Mouse (Mus musculus) right cerebral cortex, postnatal 10 days (tissue): ENCODE data around the gene Tmem14a.
"Not testable (repeated sequence)": the region's sequence is repeated elsewhere in the genome, so short reads cannot be mapped to it uniquely, and the experiment has no call there.

Source experiments
- DNase-seq, 2 experiments: peaks; one replicate each; pipeline ENCODE4 v3.0.0; 2021; ENCODE audit warnings: low spot score in 2 of 2

The Tmem14a gene

DNA sequence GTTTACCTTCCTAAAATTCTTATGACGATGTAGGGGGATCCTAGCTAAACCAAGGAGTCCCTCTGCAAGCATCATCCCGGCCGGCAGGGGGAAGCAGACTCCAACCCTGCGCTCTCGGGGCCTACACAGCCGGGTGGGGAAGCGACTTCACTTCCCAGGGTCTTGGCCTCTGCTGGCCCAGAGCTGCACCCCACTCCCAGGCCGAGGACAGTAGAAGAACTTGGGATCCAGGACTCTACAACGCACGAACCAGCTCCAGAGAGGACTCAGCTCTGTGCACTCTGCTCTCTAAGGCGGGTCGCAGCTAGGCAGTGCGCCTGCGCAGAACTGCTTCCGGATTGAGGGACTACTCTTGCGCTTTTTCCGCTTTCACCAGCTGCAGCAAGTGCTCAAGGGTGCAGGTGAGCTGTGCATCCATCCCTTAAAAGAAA is at the start of gene Tmem14a:
Gene Tmem14a, plus strand, starts transcription at position 87 of the 431 bp plus-strand sequence.
- DNase-seq, result peak; percentile 90 to 93

DNA sequence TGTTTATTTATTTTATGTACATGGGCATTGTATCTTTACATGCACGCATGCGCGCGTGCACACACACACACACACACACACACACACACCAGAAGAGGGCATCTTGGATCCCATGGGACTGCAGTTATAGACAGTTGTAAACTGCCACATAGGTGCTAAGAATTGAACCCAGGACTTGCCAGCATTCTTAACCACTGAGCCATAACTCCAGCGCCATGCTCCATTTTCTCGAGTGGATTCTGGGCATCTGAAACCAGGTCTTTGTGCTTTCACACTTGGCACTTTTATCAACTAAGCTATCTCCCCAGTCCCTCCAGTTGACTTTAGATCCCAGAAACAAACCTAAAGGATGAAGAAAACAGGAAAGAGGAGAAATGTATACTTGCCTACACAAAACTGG is 33.2 kb upstream of the Tmem14a start:
- no peak for DNase-seq

DNA sequence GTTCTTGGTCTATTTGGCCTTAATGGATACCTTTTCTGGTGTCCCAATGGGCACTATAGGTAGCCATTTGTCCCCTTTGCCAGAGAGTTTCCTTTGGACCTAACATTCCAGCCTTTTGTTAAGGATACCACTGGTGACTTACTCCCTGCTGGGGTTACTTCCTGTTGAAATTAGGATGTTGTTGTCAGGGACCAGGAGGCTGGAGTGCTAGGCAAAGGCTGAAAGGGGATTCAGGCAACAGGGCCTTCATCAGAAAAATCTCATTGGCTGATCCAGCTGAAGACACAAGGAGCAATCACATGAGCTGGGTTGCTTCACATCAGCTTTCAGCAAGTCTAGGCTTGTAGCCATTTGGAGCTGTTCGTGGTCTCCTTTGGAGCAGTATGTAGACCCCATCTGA is 12.1 kb upstream of the Tmem14a start:
- no peak for DNase-seq

DNA sequence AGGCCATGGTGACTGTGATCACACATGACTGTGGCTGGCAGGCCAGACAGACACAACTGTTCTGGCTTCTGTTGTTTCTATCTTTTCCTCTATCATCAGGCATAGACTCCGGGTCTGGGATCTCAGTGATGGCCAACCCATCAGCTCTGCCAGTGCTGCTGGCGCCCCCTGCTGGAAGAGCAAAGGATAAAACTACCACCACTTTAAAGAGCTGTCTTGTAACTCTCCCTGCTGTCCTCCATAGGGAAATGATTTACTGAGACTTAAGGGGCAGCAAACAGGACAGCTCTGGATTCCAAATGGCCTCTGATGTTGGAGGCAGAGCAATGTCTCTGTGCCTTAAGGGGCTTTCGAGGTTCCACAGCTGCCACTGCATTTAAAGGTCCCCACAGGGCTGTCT is 4.8 kb upstream of the Tmem14a start:
- not testable (repeated sequence) for DNase-seq

DNA sequence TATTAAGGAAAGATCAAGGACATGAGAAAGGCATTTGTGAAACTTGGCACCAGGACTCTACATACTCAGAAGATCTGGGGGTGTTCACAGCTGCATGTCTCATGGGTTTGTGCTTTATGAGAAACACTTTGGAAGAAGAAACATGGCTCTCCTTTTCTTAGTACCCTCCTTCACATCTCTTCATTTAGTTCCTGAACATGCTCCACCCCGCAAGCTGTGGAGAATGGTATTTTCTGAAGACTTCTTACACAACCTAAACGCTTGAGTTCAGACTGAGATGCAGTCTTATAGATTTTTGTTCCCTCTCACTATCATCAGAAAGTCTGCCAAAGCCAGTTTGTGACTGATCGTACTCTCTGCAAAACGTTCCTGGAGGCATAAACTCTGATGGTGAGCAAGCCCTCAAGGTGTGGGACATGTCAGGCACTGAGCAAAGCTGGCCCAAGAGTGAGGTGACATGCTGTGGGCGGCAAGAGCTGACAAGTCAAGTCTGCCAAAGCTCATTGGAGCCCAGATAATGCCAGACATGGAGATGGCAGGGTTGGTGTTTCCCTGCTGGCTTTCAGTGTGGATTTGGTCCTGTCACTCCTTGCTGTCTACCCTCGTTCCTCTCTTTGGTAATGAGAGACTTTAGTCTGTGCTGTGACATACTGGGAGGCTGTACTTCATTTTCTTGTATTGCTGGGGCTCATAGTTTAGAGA is 4.2 kb upstream of the Tmem14a start:
- DNase-seq, result not testable (repeated sequence)

DNA sequence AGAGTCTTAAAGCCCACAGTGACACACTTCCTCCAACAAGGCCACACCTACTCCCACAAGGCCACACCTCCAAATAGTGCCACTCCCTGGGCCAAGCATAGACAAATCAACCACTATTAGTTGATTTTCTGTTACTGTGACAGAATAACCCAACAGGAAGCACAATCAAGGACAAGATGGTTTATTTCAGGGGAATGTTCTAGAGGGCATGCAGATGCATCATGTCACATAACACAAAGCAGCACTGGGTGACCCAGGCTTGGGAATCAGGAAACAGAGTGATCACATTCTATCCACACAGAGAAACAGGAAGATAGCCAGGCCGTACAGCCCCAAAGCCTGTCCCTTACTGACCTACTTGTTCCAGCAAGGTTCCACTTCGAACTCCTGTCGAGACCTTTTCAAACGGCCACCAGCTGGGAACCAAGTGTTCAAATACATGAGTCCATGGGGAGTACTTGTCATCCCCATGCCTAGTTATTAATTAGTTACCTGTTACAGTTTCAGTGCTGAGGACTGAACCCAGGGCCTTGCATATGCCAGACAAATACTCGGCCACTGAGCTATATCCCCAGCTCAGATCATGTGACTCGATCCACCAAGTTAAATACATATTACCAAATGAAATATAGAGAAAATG is 9.5 kb downstream of the Tmem14a start:
- no peak for DNase-seq

DNA sequence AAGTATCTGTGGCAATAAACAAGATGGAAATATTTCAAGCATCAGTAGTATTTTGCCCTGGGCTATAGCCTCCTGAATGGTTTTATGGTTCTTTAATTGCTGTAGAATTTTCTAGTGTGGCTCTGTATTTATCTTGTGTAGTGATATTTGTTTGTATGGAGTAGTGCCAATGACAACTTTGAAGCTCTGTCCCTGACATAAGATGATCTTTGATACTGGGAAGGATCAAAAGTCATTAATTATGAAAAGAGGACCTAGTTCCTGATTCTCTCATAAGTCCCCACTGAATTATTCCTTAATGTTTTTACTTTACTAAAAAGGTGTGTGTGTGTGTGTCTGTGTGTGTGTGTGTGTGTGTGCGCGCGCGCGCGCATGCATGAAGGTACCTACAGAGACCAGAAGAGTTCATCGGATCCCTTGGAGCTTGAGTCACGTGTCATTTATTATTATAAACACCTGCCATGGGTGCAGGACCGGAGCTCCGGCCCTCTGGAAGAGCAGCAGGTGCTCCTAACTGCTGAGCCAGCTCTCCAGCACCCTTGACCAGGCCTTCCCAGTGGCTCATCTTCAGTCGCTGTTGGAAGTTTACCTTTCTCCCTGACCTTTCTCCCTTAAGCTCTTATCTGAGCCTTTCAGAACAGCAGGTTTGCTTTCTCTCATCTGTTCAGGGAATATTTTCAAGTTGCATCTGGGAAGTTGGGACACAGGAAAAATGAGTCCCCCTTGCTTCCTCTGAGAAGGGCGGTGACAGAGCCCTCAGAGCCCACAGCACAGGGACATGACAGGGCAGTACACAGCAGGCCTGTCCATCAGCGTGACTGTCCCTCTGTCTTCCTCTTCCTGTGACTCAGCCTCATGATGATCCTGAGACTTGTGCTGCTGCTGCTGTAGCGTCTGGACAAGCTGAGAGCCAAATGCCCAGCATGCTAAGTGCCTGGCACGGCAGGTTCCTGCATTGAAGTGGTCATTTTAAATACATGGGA is 10.7 kb downstream of the Tmem14a start:
- not testable (repeated sequence) for DNase-seq

DNA sequence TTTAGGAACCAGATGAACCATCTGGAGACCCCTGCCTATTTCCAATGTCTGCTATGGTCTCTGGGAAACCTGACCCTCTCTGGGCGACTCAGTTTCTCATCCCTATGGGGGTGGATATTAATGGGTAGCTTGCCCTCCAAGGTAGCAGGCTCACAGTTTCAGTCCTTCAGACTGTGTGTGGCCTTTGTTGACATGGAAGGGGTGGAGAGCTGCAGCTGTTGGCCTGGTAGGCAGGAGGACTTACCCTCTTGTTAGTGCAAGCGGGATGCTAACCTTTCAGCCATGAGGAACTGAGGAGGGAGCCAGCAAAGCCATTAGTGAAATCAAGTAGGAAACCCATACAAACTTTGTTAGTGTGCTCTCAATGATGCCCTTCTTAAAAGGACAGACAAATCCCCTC is 12.0 kb downstream of the Tmem14a start:
- DNase-seq, result no peak

DNA sequence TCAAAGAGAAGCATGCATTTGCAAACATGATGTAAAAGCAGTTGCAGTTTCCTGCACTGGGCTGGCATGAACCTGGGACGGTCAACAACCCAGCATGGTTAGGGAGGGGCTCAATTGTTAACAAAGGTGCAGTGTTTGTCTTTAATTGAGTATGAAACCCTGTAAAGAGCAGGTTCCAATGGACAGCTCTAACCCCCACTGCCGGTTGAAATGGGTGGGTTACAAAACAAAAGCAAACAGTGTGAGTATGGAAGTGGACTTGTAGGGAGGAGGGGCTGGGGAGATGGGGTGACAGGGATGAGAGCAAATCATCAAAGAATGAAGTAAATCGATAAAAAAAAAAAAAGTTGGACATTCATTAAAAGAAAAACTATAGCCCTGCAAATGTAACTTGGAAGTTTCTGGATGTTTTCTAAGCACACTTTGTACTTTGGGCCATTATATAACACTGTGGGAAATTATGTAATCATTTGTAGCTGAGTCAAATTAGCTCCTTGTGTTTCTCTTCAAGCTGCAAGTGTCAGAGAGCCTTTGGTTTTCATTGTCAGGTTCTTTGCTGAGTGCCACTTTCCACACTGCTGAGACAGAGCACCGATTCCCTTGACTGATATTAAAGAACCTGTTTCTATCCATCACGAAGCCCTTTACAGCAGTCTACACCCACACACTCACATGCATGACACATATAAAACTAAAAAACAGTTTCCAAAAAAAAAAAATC is 13.5 kb downstream of the Tmem14a start:
- DNase-seq, result no peak

DNA sequence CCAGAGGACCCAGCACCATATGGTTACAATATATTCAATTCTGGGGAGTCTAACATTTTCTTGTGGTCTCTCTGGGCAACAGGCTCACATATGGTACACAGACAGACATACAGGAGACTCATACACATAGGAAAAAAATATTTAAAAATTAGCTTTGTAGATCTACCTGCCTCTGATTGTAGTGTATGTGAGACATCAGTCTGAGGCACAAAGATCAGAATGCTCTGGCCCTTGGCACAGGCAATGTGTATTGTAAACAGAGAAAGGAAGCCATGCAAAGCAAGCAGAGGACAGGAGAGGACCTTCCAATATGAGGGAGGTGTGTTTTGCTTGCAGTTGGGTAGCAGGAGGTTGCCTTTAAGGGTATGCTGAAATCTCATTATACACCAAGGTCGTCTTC is 14.1 kb downstream of the Tmem14a start:
- DNase-seq, result no peak

DNA sequence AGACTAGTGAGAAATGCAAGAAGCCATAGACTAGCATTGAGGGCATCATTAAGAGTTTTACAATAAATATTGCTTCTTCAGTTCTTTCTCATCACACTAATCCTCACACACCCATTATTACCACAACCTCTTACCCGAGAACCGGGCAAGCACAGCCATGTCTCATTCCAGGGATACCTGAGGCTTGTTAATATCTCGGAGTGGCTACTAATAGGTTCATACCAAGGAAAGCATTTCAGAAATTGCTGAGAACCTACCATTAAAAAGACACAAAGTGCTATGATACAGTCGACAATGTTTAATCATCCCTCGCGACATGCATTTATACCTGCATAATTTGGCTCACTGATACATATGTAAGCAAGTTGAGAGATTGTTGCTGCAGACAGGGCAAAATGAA is 17.0 kb downstream of the Tmem14a start:
- no peak for DNase-seq

DNA sequence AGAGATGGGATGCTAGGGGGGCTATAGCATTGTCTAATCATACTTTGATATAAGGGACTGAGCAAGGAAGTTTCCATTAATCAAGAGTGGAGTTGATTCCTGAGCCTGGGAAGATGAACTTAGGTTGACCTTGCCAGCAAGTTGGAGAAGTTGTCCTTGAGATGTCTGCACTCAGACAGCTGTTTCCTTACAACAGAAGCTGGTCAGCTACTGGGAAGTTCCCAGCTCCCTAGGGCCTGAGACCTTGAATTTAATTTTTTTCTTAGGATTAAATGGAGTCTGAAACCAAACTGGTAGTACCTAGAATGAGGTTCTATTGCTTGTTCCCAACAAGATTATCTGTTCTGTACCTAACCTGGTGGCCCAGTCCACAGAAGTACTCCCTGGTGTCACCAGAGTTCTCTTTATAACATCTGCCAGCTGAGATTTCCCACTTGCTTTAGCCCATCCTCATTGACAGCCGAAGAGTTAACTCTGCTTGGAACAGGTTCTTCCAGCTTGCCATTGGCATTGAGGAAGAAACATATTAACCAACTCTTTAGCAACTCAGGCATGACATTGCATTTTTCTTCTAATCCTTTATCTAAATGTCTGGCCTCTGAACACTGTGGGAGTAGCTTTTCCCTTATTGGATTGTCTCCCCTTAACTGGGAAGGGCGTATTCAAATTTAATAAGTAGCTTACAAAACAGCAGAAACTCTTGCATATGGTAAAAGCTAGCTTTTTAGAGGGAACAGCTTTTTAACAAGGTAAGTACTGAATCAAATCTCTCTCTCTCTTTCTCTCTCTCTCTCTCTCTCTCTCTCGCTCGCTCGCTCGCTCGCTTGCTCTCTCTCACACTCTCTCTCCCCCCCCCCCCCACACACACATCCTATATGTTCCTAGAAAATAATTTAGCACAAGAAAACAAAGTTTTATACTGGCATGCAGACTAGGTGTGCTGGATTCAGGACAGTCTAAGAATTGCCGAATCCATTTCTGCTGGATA is 21.8 kb downstream of the Tmem14a start, which contains the start of gene Gsta3:
Gene Gsta3, plus strand, starts transcription at position 679 of the 988 bp plus-strand sequence.
- no peak for DNase-seq

DNA sequence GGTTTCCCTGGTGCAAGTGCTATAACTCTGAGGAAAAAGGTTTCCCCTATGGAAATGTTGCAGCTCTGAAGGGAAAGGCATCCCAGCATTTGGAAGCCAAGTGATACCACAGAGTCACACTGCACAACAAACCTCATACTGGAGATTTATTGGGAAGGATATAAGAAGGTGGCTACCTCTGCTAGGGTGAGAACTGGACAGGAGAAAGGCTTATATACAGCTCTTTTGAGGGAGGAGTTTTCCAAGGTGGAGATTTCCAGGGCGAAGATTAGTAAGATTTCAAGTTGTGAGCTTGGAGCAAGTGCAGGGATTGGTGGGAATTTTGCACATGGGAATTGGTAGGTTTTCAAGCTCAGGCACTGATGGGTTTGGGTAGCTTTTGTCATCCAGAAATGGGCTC is 22.7 kb downstream of the Tmem14a start:
- no peak for DNase-seq

DNA sequence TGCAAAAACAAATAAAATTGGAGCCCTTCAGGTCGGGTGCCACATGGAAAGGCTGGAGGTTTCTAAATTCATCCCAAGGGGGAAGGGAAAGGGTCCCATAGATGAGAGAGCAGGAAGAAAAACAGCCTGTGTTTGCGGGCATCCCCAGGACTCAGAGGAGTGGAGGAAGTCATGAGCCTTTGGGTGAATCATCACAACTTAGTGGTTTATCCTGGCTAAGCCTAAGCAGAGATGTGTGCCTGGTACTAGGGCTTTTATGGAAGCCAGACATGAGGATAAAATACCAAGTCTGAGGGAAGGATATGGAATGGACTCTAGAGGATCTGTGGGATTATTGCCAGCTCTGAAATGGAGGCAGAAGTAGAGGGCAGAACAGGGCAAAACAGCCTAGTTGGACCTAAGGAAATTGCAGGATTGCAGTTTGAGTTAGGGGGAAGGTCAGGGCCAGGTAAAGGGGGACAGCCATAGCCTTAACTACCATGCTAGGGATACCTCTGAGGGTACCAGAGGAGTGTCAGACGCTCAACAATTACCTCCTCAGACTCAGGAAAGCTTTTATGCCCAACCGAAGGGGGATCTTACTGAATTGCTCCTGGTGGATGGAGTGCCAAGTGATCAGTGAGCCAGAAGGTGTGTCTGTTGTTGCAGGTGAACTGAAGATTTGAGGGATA is 26.1 kb downstream of the Tmem14a start:
- no peak for DNase-seq

DNA sequence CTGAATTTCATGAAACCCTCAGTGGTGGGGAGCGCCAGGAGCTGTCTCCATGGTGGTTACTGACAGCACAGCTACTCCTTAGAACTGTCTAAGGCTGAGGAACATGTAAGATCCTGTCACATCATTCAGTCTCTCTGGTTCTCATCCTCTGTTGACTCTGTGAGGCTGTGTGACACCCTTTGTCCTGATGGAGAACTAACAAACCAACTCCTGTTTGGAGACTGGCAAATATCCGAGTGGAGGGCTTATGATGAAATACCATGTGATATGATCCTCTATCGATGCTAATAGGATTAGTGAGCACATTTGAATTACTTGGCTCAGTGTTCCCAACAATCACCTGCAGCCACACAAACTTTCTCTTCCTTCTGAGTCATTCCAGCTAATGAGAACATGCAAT is 27.8 kb downstream of the Tmem14a start:
- no peak for DNase-seq

DNA sequence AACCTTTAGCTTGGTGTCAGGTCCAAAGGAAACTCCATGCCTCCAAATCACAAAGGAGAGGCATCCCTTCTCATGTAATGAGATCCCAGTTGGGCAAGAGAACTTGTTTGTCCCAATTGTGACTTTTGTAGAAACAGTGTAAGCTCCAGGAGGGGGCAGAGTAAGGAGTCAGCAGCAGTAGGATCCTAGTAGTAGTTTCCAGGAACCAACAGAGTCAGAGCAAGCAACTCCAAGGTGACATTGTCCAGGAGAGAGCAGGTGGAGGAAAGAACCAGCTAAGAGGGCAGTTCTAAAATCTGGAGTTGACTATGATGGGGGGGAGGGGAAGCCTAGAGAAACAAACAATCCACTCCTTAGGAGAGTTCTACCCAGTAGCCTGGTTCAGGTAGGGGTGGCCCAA is 29.5 kb downstream of the Tmem14a start:
- DNase-seq, result no peak

DNA sequence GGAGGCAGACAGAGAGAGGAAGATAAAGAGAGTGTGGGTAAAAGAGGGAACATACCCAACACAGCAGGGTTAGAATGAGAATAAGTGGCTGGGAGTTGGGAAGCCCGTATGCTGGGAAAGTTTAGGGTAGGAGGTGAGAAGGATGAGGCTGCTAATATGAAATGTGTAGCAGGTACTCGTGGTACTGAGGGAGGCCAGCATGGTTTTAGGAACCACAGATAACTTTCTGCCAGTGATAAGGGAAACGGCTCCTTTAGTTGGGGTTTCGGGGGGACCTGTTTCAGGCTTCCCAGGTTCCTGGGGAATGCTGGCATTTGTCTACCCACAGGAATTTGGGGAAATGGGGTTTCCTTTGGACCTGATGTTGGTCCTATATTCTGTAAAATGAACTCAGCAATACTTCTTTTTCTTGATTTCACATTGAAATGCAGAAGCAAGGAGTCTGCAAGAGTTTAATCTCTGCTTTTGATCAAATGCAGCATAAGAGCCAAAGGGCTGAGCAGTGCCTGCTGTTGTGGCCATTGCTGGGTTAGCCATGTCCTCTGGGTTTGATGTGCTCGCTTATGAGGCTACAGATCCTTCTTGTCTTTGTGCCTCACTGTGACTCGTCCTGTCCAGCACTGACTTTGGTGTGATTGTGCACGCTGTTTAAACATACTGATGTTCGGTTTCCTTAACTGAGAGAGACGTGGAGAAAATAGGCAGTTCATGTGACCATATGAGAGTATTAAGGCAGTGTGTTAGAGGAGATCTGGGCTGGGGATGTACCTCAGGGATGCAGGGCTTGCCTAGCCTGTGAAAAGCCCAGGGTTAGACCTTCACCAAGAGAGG is 30.4 kb downstream of the Tmem14a start:
- DNase-seq, result no peak

DNA sequence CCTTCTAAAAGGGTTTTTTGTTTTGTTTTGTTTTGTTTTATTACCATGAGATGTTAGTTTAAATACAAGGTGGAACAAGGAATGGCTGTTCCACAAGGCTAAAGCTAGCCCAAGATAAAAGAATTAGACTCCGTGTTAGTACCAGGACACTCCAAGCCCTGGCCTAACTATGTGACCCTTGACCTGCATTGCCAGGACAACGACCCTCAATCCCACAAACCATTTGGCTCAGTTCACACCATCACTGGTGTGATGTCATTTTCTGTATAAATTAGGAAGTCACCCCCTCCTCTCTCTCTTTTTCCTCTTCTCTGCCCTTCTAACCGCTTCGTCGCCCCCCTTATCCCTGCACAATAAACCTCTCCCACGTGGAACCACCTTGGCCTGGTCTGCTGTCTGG is 33.3 kb downstream of the Tmem14a start:
- no peak for DNase-seq
